Mouse (Mus musculus) intestine, embryonic 16.5 days (tissue): ENCODE measurements around the gene Smim24. TPM values are rescaled to one million over a fixed set of nuclear protein-coding genes. Genes with fewer than 3 reads are reported as not detected.

ENCODE experiments used
- ATAC-seq: fragments of 200-750 bp; cut with Nextera tagmentation; 2 replicates; pipeline ENCODE4 v1.8.0; 2017; ENCODE audit warnings: moderate TSS enrichment, moderate library complexity
- H3K27ac ChIP-seq: fragments of 300-500 bp; sonication (generic); 2 replicates; pipeline ENCODE4 v1.5.1; 2014; ENCODE audit warnings: mild to moderate bottlenecking, low read length
- H3K27me3 ChIP-seq: fragments of 300-500 bp; sonication (generic); replicated peaks from 2 replicates; pipeline ENCODE4 v1.6.1; 2014; ENCODE audit warnings: low read length, control low read depth, mixed read lengths; ENCODE audit not compliant: control insufficient read depth, insufficient read depth
- H3K36me3 ChIP-seq: fragments of 300-500 bp; sonication (generic); 2 replicates; pipeline ENCODE4 v1.6.1; 2014; ENCODE audit warnings: low read length, control low read depth; ENCODE audit not compliant: control insufficient read depth, insufficient read depth
- H3K4me1 ChIP-seq: fragments of 300-500 bp; sonication (generic); 2 replicates; pipeline ENCODE4 v1.6.1; 2014; ENCODE audit warnings: low read length, control low read depth, mixed read lengths; ENCODE audit not compliant: control insufficient read depth, insufficient read depth
- H3K4me2 ChIP-seq: fragments of 300-500 bp; sonication (generic); 2 replicates; pipeline ENCODE4 v1.6.1; 2014; ENCODE audit warnings: low read depth, low read length, control low read depth
- H3K4me3 ChIP-seq: fragments of 300-500 bp; sonication (generic); 2 replicates; pipeline ENCODE4 v1.5.1; 2014; ENCODE audit warnings: mild to moderate bottlenecking, low read length
- H3K9ac ChIP-seq: fragments of 300-500 bp; sonication (generic); 2 replicates; pipeline ENCODE4 v1.6.1; 2014; ENCODE audit warnings: low read depth, low read length
- H3K9me3 ChIP-seq: fragments of 300-500 bp; sonication (generic); 2 replicates; pipeline ENCODE4 v1.6.1; 2016; ENCODE audit warnings: low read length, control low read depth; ENCODE audit not compliant: control insufficient read depth
- WGBS: fragments of 180-500 bp; shearing (Covaris S2); extraction: QIAGEN DNeasy Blood & Tissue Kit; methylation state at CpG from one replicate; pipeline ENCODE4 v1.1.7; 2014; 5-methylcytosine and 5-hydroxymethylcytosine counted together
- polyA plus RNA-seq: library from polyadenylated mRNA; unstranded; fragments of >200 nt; fragmentation: Nextera tagmentation; extraction: Ambion mirVana; gene quantifications from 2 replicates; pipeline ENCODE4 v1.2.1, GENCODE M21; 2015

Gene Smim24
- polyA plus RNA-seq, 1 experiment from 2014 or later: 426 TPM

- Histone ChIP-seq H3K4me2 (no peak overlapping the region), H3K4me1 (peaks cover 33% of the 10 kb centered on the region), H3K4me3 (no peak overlapping the region), H3K9ac (0 out of 2 replicates have a peak overlapping the region, but pooled peaks have one; percentile 17), H3K36me3 (no peaks in the 10 kb centered on the region), H3K27me3 (no peaks in the 10 kb centered on the region), H3K9me3 (no peaks in the 10 kb centered on the region), H3K27ac (no peak overlapping the region)
- 69% methylated on average over 9 of the region's 9 CpGs for WGBS
- ATAC-seq: no peak
These were observed 37.9 kb upstream of the Smim24 start for GRCm38 (mm10) chr10:81354738-81355477.

- Histone ChIP-seq H3K9ac (no peak overlapping the region), H3K27ac (no peak overlapping the region), H3K4me1 (peaks cover 37% of the 10 kb centered on the region), H3K4me3 (no peak overlapping the region), H3K36me3 (0 out of 2 replicates have a peak, but pooled peaks cover 2% of the 10 kb centered on the region), H3K27me3 (no peaks in the 10 kb centered on the region), H3K4me2 (no peak overlapping the region), H3K9me3 (no peaks in the 10 kb centered on the region)
- no peak for ATAC-seq
- WGBS: 80% methylated on average over 4 of the region's 4 CpGs
These were observed 37.3 kb upstream of the Smim24 start for GRCm38 (mm10) chr10:81355533-81355932.

DNA sequence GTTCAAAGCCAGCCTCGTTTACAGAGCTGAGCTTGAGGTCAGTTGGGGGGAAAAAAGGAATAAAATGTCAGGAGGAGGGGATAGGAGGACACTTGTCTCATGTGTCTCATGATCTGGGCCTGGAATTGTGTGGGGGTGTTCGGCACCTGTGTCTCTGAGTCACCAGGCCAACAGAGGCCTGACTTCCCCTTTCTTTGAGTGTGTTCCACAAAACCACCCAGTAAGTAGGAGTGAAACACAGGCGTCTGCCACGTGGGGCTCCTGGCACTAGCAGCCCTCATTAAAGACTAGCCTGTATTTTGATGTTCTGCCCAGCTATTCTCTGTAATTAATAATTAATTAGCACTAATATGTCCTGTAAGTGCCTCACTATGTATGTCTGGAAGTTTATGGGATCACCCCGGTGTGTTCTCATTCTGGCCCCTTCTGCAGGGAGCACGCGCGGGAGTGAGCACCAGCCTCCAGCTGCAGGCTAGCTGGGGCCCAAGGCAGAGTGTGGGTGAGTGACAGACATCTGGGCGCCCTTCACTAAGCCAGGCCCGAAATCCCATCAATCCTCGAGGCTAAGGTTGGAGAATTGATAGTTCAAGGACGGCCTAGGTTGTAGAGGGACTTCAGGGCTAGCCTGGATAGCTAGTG is 36.4 kb upstream of the Smim24 start:
- peaks cover 7% of the 10 kb centered on the region; the same call in 1 of the 2 replicates for H3K36me3 ChIP-seq
- no peak overlapping the region for H3K27ac ChIP-seq
- ATAC-seq: no peak
- peaks cover 47% of the 10 kb centered on the region for H3K4me1 ChIP-seq
- peak overlapping the region; percentile 44 for H3K4me2 ChIP-seq
- no peaks in the 10 kb centered on the region for H3K9me3 ChIP-seq
- H3K9ac ChIP-seq: 0 out of 2 replicates have a peak overlapping the region, but pooled peaks have one; percentile 23
- H3K4me3 ChIP-seq: peak overlapping the region; percentile 83; the same call in 1 of the 2 replicates
- no peaks in the 10 kb centered on the region for H3K27me3 ChIP-seq
- WGBS: 49% methylated on average over 12 of the region's 12 CpGs

DNA sequence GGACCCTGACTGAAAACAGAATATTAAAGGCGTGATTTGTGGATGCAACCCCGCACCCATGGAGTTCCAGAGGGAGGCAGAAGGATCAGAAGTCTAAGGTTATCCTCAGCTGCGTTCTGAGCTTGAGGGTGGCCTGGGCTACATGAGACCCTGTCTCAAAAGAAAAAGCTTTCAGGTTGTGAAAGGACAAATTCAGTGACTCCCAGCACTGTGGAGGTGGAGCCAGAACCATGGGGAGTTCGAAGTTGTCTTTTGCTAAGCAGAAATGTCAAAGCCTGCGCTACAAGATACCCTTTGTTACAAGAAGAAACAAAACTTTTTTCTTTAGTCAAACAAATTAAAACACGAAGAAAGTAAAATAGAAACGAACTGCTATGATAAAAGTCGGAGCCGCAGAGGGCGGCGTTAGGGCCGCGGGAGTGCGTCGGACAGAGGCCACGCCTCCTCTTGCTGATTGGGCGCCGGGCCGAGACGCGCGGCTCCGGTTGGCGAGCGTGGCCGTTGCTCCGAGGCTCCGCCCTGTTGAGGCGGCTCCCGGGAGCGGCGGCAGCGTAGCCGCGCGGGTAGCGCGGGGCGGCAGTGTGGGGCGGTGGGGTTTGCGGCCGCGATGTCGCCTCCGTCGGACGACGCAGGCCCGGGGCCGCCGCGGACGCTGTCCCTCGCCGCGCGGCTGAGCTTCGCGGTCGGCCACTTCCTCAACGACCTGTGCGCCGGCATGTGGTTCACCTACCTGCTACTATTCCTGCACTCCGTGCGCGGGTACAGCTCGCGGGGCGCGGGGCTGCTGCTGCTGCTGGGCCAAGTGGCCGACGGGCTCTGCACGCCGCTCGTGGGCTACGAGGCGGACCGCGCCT is 35.6 kb upstream of the Smim24 start, which contains the start of gene Mfsd12:
Mfsd12 (plus strand) TSS at position 501 of the 854 bp plus-strand sequence.
- H3K4me2 ChIP-seq: peak within 1 kb of the TSS; percentile 96
- peak within 1 kb of the TSS; percentile 83 for H3K4me3 ChIP-seq
- no peaks in the 10 kb centered on the region for H3K27me3 ChIP-seq
- peaks cover 7% of the 10 kb centered on the region; the same call in 1 of the 2 replicates for H3K36me3 ChIP-seq
- peak within 1 kb of the TSS; percentile 83 for H3K27ac ChIP-seq
- peak; percentile 80 for ATAC-seq
- peaks cover 47% of the 10 kb centered on the region for H3K4me1 ChIP-seq
- peak within 1 kb of the TSS; percentile 94 for H3K9ac ChIP-seq
- WGBS: 2% methylated on average over 73 of the region's 79 CpGs
- H3K9me3 ChIP-seq: no peaks in the 10 kb centered on the region

- Histone ChIP-seq H3K36me3 (peaks cover 13% of the 10 kb centered on the region), H3K27me3 (peaks cover 4% of the 10 kb centered on the region; the same call in 1 of the 2 replicates), H3K9me3 (no peaks in the 10 kb centered on the region), H3K9ac (peak overlapping the region; percentile 94), H3K4me1 (peaks cover 56% of the 10 kb centered on the region), H3K27ac (peak overlapping the region; percentile 83), H3K4me3 (peak overlapping the region; percentile 83), H3K4me2 (peak overlapping the region; percentile 96)
- WGBS: 38% methylated on average over 4 of the region's 4 CpGs
- ATAC-seq: no peak
These were observed 34.6 kb upstream of the Smim24 start for GRCm38 (mm10) chr10:81358209-81358608.

DNA sequence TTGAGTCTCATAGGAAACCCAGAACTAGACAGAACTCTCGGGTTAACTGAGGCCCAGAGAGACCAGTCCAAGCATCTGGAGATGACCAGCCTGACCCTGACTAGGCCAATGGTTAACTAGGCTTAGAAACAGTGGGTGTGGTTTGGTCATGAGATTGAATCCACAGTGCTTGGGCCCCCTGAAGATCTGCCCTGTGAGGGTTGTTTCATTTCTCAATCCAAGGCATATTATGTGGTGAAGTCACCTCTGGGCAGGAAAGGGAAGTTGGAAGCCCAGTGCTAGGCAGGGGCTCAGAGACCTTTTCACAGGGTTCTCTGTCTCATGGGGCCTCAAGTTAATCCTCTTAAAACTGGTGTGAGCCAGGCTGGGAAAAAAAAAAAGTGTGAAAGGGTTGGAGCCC is 34.0 kb upstream of the Smim24 start:
- H3K4me3 ChIP-seq: peak overlapping the region; percentile 83
- peaks cover 63% of the 10 kb centered on the region for H3K4me1 ChIP-seq
- H3K4me2 ChIP-seq: peak overlapping the region; percentile 96
- no peaks in the 10 kb centered on the region for H3K9me3 ChIP-seq
- H3K27me3 ChIP-seq: peaks cover 4% of the 10 kb centered on the region; the same call in 1 of the 2 replicates
- peak; percentile 49 for ATAC-seq
- H3K36me3 ChIP-seq: peaks cover 13% of the 10 kb centered on the region
- 33% methylated on average over 1 of the region's 1 CpGs for WGBS
- H3K27ac ChIP-seq: peak overlapping the region; percentile 83
- peak overlapping the region; percentile 94 for H3K9ac ChIP-seq

DNA sequence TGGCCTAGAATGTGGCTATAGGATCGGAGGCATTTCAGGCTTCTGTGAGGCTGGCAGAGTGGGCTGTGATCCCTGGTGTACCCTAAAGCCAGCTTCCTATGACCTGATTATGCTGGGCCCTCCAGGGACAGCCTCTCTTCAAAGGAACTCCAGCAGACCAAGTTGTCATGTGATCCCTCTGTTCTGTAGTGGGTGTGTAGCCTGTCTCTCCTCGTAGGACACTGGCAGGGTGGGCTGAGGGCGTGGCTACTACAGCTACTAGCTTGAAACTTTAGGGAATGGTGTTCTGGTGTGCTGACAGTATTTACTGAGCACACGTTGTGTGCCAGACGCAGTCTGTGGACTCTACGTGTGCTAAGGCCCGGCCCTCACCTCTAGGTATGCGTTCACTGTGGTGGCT is 32.1 kb upstream of the Smim24 start:
- H3K36me3 ChIP-seq: peaks cover 13% of the 10 kb centered on the region
- no peaks in the 10 kb centered on the region for H3K9me3 ChIP-seq
- H3K9ac ChIP-seq: peak overlapping the region; percentile 40; the same call in 1 of the 2 replicates
- H3K4me3 ChIP-seq: no peak overlapping the region
- peak overlapping the region; percentile 27; the same call in 1 of the 2 replicates for H3K27ac ChIP-seq
- 62% methylated on average over 8 of the region's 8 CpGs for WGBS
- H3K27me3 ChIP-seq: peaks cover 4% of the 10 kb centered on the region; the same call in 1 of the 2 replicates
- no peak overlapping the region for H3K4me2 ChIP-seq
- ATAC-seq: no peak
- H3K4me1 ChIP-seq: peaks cover 73% of the 10 kb centered on the region

GRCm38 (mm10) chr10:81362336-81362949 is 30.4 kb upstream of the Smim24 start:
- H3K4me2 ChIP-seq: 0 out of 2 replicates have a peak overlapping the region, but pooled peaks have one; percentile 5
- 0 out of 2 replicates have a peak overlapping the region, but pooled peaks have one; percentile 61 for H3K9ac ChIP-seq
- peaks cover 77% of the 10 kb centered on the region for H3K4me1 ChIP-seq
- WGBS: 67% methylated on average over 12 of the region's 12 CpGs
- no peak overlapping the region; the same call in 1 of the 2 replicates for H3K27ac ChIP-seq
- peaks cover 22% of the 10 kb centered on the region for H3K36me3 ChIP-seq
- H3K4me3 ChIP-seq: no peak overlapping the region
- no peaks in the 10 kb centered on the region for H3K9me3 ChIP-seq
- H3K27me3 ChIP-seq: peaks cover 4% of the 10 kb centered on the region; the same call in 1 of the 2 replicates
- ATAC-seq: no peak
